Mouse (Mus musculus): ENCODE measurements around the gene Wnt16. TPM values are rescaled to one million over a fixed set of nuclear protein-coding genes. Genes with fewer than 3 reads are reported as not detected.

The Wnt16 gene
- polyA plus RNA-seq, 1 experiment, result not detected

- Histone ChIP-seq H3K4me1 (ENCODE audit: control insufficient read depth, insufficient read depth, low read length) (no peaks in the 10 kb centered on the region), H3K27ac (ENCODE audit: control insufficient read depth, insufficient read depth, low read depth, low read length, poor library complexity) (no peak overlapping the region), H3K4me3 (replicated peaks; ENCODE audit: control insufficient read depth, low read depth, low read length) (no peak overlapping the region)
- TF ChIP-seq POLR2A (IDR thresholded peaks at IDR 0.05; ENCODE audit: borderline replicate concordance, control insufficient read depth, low read depth, low read length) (no peak), CTCF (IDR thresholded peaks at IDR 0.05; ENCODE audit: control insufficient read depth, insufficient read depth, low read length) (no peak)
Measured at GRCm38 (mm10) chr6:22268677-22269076, 19.4 kb upstream of the Wnt16 start.

- Histone ChIP-seq H3K27ac (ENCODE audit: control insufficient read depth, insufficient read depth, low read depth, low read length, poor library complexity) (no peak overlapping the region), H3K4me3 (replicated peaks; ENCODE audit: control insufficient read depth, low read depth, low read length) (no peak overlapping the region)
- TF ChIP-seq CTCF (IDR thresholded peaks at IDR 0.05; ENCODE audit: control insufficient read depth, insufficient read depth, low read length) (no peak), POLR2A (IDR thresholded peaks at IDR 0.05; ENCODE audit: borderline replicate concordance, control insufficient read depth, low read depth, low read length) (no peak)
Measured at GRCm38 (mm10) chr6:22269840-22270521, 18.0 kb upstream of the Wnt16 start.

GRCm38 (mm10) chr6:22277941-22278340 lies 10.1 kb upstream of the Wnt16 start:
- TF ChIP-seq CTCF (IDR thresholded peaks at IDR 0.05; ENCODE audit: control insufficient read depth, insufficient read depth, low read length) (no peak), POLR2A (IDR thresholded peaks at IDR 0.05; ENCODE audit: borderline replicate concordance, control insufficient read depth, low read depth, low read length) (no peak)
- no peaks in the 10 kb centered on the region for H3K4me1 ChIP-seq (ENCODE audit: control insufficient read depth, insufficient read depth, low read length)
- no peak overlapping the region for H3K27ac ChIP-seq (ENCODE audit: control insufficient read depth, insufficient read depth, low read depth, low read length, poor library complexity)
- 79% methylated on average over 3 of the region's 3 CpGs for WGBS
- H3K4me3 ChIP-seq (replicated peaks; ENCODE audit: control insufficient read depth, low read depth, low read length), result no peak overlapping the region

More at GRCm38 (mm10) chr6:22269840-22270521, 18.0 kb upstream of the Wnt16 start:
- H3K4me1 ChIP-seq (ENCODE audit: control insufficient read depth, insufficient read depth, low read length), result no peaks in the 10 kb centered on the region
- 50% methylated on average over 8 of the region's 8 CpGs for WGBS

GRCm38 (mm10) chr6:22280217-22280861 lies 7.7 kb upstream of the Wnt16 start:
- Histone ChIP-seq H3K4me1 (ENCODE audit: control insufficient read depth, insufficient read depth, low read length) (no peaks in the 10 kb centered on the region), H3K27ac (ENCODE audit: control insufficient read depth, insufficient read depth, low read depth, low read length, poor library complexity) (no peak overlapping the region), H3K4me3 (replicated peaks; ENCODE audit: control insufficient read depth, low read depth, low read length) (no peak overlapping the region)
- TF ChIP-seq POLR2A (IDR thresholded peaks at IDR 0.05; ENCODE audit: borderline replicate concordance, control insufficient read depth, low read depth, low read length) (no peak), CTCF (IDR thresholded peaks at IDR 0.05; ENCODE audit: control insufficient read depth, insufficient read depth, low read length) (no peak)
- WGBS, result 14% methylated on average over 14 of the region's 14 CpGs

GRCm38 (mm10) chr6:22282405-22282804 lies 5.6 kb upstream of the Wnt16 start:
- Histone ChIP-seq H3K27ac (ENCODE audit: control insufficient read depth, insufficient read depth, low read depth, low read length, poor library complexity) (no peak overlapping the region), H3K4me3 (replicated peaks; ENCODE audit: control insufficient read depth, low read depth, low read length) (no peak overlapping the region), H3K4me1 (ENCODE audit: control insufficient read depth, insufficient read depth, low read length) (no peaks in the 10 kb centered on the region)
- WGBS, result 46% methylated on average over 4 of the region's 4 CpGs
- TF ChIP-seq CTCF (IDR thresholded peaks at IDR 0.05; ENCODE audit: control insufficient read depth, insufficient read depth, low read length), result no peak
- TF ChIP-seq POLR2A (IDR thresholded peaks at IDR 0.05; ENCODE audit: borderline replicate concordance, control insufficient read depth, low read depth, low read length), result no peak

GRCm38 (mm10) chr6:22288737-22289460 lies 872 bp downstream of the Wnt16 start:
- TF ChIP-seq CTCF (IDR thresholded peaks at IDR 0.05; ENCODE audit: control insufficient read depth, insufficient read depth, low read length) (no peak), POLR2A (IDR thresholded peaks at IDR 0.05; ENCODE audit: borderline replicate concordance, control insufficient read depth, low read depth, low read length) (no peak)
- no peak overlapping the region for H3K27ac ChIP-seq (ENCODE audit: control insufficient read depth, insufficient read depth, low read depth, low read length, poor library complexity)
- H3K4me3 ChIP-seq (replicated peaks; ENCODE audit: control insufficient read depth, low read depth, low read length), result no peak overlapping the region
- 4% methylated on average over 38 of the region's 38 CpGs for WGBS
- no peaks in the 10 kb centered on the region for H3K4me1 ChIP-seq (ENCODE audit: control insufficient read depth, insufficient read depth, low read length)

- TF ChIP-seq CTCF (IDR thresholded peaks at IDR 0.05; ENCODE audit: control insufficient read depth, insufficient read depth, low read length), result no peak
- TF ChIP-seq POLR2A (IDR thresholded peaks at IDR 0.05; ENCODE audit: borderline replicate concordance, control insufficient read depth, low read depth, low read length), result no peak
- H3K4me3 ChIP-seq (replicated peaks; ENCODE audit: control insufficient read depth, low read depth, low read length), result no peak overlapping the region
- 7% methylated on average over 21 of the region's 21 CpGs for WGBS
Measured at GRCm38 (mm10) chr6:22289461-22290021, 1.5 kb downstream of the Wnt16 start.

GRCm38 (mm10) chr6:22290790-22291189 lies 2.8 kb downstream of the Wnt16 start:
- no peak for TF ChIP-seq POLR2A (IDR thresholded peaks at IDR 0.05; ENCODE audit: borderline replicate concordance, control insufficient read depth, low read depth, low read length)
- no peak for TF ChIP-seq CTCF (IDR thresholded peaks at IDR 0.05; ENCODE audit: control insufficient read depth, insufficient read depth, low read length)
- WGBS, result 80% methylated on average over 8 of the region's 8 CpGs

More at GRCm38 (mm10) chr6:22289461-22290021, 1.5 kb downstream of the Wnt16 start:
- Histone ChIP-seq H3K4me1 (ENCODE audit: control insufficient read depth, insufficient read depth, low read length) (no peaks in the 10 kb centered on the region), H3K27ac (ENCODE audit: control insufficient read depth, insufficient read depth, low read depth, low read length, poor library complexity) (no peak overlapping the region)

More at GRCm38 (mm10) chr6:22290790-22291189, 2.8 kb downstream of the Wnt16 start:
- H3K4me1 ChIP-seq (ENCODE audit: control insufficient read depth, insufficient read depth, low read length), result no peaks in the 10 kb centered on the region
- no peak overlapping the region for H3K4me3 ChIP-seq (replicated peaks; ENCODE audit: control insufficient read depth, low read depth, low read length)
- H3K27ac ChIP-seq (ENCODE audit: control insufficient read depth, insufficient read depth, low read depth, low read length, poor library complexity), result no peak overlapping the region
